Mouse (Mus musculus) thymus, postnatal 0 days (tissue): ENCODE results near the gene Tuba3a. TPM values are rescaled to one million over a fixed set of nuclear protein-coding genes. Genes with fewer than 3 reads are reported as not detected.
A peak's percentile ranks its signal among the peaks of the same experiment; 100 is the strongest.

Source experiments
- DNase-seq: peaks from one replicate; pipeline ENCODE4 v3.0.0-alpha.2; 2015; ENCODE audit warnings: low spot score
- microRNA-seq: library from miRNA; unstranded; fragments of <30 nt; microRNA quantifications from one replicate; pipeline ENCODE4, GENCODE M21; 2016; ENCODE audit warnings: borderline number of aligned reads
- polyA plus RNA-seq: library from polyadenylated mRNA; unstranded; fragments of >200 nt; fragmentation: Nextera tagmentation; extraction: Ambion mirVana; gene quantifications from 2 replicates; pipeline ENCODE4 v1.2.1, GENCODE M21; 2015

The Tuba3a gene
- polyA plus RNA-seq, 1 experiment from 2014 or later: 0.36 TPM

DNA sequence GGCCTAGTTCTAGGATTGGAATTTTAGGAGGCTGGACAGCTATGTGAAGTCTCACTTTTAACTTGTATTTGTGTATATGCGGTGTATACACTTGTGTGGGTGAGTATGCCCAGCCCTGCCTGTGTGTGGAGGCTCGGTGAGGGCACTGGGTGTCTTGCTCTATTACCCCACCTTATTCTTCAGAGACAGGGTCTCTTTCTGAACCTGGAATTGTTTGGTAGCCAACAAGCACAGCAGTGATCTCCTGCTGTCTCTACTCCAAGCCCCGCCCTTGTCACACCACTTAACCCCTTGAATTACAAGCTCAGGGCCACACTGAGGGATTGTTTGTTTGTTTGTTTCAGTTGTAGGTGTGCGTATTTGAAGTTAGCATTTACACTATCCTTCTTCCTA, 53.8 kb downstream of the Tuba3a start:
- DNase-seq: no peak

DNA sequence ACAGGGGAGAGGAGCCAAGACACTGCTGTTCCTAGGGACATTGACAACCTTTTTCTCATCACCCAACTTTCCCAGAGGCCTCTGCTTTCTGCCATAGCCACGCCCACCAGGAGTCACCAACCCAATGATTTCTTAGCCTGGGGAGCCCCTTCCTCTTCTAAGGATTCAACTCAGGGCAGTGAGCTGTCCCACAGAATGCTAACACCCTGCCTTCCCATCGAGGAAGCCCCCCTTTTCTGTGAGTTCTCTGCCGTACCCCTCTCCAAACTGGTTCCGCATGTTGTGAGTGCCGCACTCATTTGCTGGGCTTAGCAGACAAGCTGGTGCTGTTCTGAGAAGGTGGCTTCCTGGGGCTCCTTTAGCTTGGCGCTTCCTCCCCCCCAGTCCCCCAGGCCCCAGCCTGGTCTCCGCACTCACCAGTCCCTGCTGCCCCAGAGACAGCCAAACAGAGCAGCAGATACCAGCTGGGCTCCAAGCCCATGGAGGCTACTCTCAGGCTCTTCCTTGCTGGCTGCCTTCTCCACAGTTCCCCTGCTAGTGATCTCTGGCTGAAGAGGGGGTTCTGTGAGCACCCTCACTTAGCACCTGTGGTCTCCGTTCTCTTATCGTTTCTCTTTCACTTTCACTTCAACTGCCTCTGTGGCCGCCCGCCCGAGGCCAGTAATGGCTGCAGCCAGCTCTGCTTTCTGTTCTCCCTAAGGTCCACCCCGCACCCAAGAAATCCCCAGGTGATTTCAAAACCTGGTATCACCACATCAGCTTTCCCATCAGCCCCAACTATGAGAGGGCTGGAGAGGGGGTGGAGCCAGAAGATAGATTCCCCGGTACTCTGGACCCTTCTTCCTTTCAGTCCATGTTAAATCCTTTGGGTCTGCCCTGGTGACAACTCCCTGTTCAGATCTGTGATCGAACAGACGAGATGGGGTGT, 54.5 kb downstream of the Tuba3a start, which contains the start of gene Tapbpl:
Gene Tapbpl (minus strand): TSS at position 744 of the 928 bp plus-strand sequence.
- peak; percentile 83 for DNase-seq

DNA sequence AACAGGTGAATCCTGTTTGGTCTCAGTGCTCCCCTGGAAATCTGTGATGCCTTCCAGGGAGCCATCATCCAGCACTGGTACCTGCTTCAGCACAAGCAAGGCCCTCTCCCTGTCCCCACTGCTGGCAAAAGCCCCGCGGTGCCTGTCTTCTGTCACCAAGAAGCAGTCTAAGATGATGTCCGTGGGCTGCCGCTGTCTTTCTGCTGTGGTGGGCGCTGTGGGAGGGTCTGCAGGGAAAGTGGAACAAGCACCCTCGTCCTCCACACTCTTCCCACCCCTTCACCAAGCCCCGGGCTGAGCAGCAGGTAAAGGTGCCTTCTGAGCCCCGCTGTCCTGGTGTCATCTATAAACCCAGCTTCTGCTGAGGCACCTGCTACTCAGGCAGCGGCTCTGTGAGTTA, 55.3 kb downstream of the Tuba3a start:
- peak; percentile 42 for DNase-seq

Small RNA genes within 50 kb of the gene (microRNA-seq; reads per million reads assigned to microRNA genes)
- gene Mir8113: not detected

Other genes with a start within 250 kb of the Tuba3a start
- gene Ing4, start 246.3 kb downstream of the Tuba3a start, polyA plus RNA-seq: 113 and 118 TPM in 2 replicates
- 9.2 and 10.2 TPM in 2 replicates for gene Acrbp, start 236.4 kb downstream of the Tuba3a start, polyA plus RNA-seq
- 3.5 and 4.2 TPM in 2 replicates for gene Lpar5, start 218.1 kb downstream of the Tuba3a start, polyA plus RNA-seq
- 70.0 and 84.9 TPM in 2 replicates for gene Chd4, start 190.1 kb downstream of the Tuba3a start, polyA plus RNA-seq
- 53.9 and 60.7 TPM in 2 replicates for gene Nop2, start 154.1 kb downstream of the Tuba3a start, polyA plus RNA-seq
- 13.8 and 19.0 TPM in 2 replicates for gene Iffo1, start 140.8 kb downstream of the Tuba3a start, polyA plus RNA-seq
- gene Gapdh, start 119.6 kb downstream of the Tuba3a start, polyA plus RNA-seq: 1,452 and 1,606 TPM in 2 replicates
- 130 and 153 TPM in 2 replicates for gene Ncapd2, start 94.3 kb downstream of the Tuba3a start, polyA plus RNA-seq
- gene Mrpl51, start 94.2 kb downstream of the Tuba3a start, polyA plus RNA-seq: 281 and 294 TPM in 2 replicates
- gene Vamp1, start 70.5 kb downstream of the Tuba3a start, polyA plus RNA-seq: 61.0 and 75.3 TPM in 2 replicates
- gene Tapbpl, start 54.2 kb downstream of the Tuba3a start, polyA plus RNA-seq: 42.5 and 53.1 TPM in 2 replicates
- 175 and 252 TPM in 2 replicates for gene Cd27, start 49.0 kb downstream of the Tuba3a start, polyA plus RNA-seq
- gene Ltbr, start 27.8 kb upstream of the Tuba3a start, polyA plus RNA-seq: 29.6 and 30.9 TPM in 2 replicates
- gene Scnn1a, start 34.6 kb upstream of the Tuba3a start, polyA plus RNA-seq: 9.0 and 9.5 TPM in 2 replicates
- gene Tnfrsf1a, start 63.3 kb upstream of the Tuba3a start, polyA plus RNA-seq: 67.3 and 67.9 TPM in 2 replicates
- 1.0 and 1.2 TPM in 2 replicates for gene Plekhg6, start 94.8 kb upstream of the Tuba3a start, polyA plus RNA-seq
- 85.6 and 85.9 TPM in 2 replicates for gene Cd9, start 208.7 kb upstream of the Tuba3a start, polyA plus RNA-seq